Comparison of ENCODE assay signal across 9 mouse cellular contexts in genomic region chr12:116281427-116282281, GRCm38 (mm10). TPM values are rescaled to one million over a fixed set of nuclear protein-coding genes. Genes with fewer than 3 reads are reported as not detected.
DNase-seq lines count a peak whose midpoint lies in the region; ATAC-seq and TF ChIP-seq lines count a peak whose summit lies in the region.
"Had no signal": no experiment of that assay in that cellular context is flagged by ENCODE, and none has a peak within 500 bp of the region (broad histone marks: within the 10 kb centered on the region; RNA-seq: fewer than 3 reads in every experiment).

No protein-coding gene starts in this region.

- peak overlapping the region; percentile 98 for H3K4me3 ChIP-seq in hindbrain, postnatal 0 days (ENCODE audit: low read length)

- H3K4me1 ChIP-seq in hindbrain, postnatal 0 days (ENCODE audit: insufficient read depth, low read length), result 0 out of 2 replicates have a peak, but pooled peaks cover 4% of the 10 kb centered on the region

- H3K9ac ChIP-seq in hindbrain, postnatal 0 days (replicated peaks; ENCODE audit: low read length), result peak overlapping the region; percentile 92

- ATAC-seq in frontal cortex, adult (ENCODE audit: low TSS enrichment), result peak; percentile 36; the same call in 1 of the 2 replicates
- no peak for ATAC-seq in hindbrain, postnatal 0 days
- peak; percentile 3; the same call in 1 of the 2 replicates for ATAC-seq in megakaryocyte progenitor cell, adult 5-6 weeks (replicated peaks; ENCODE audit: poor library complexity)

- peak; percentile 27 for DNase-seq in retina, embryonic 14.5 days (ENCODE audit: low spot score)
- no peak for DNase-seq in retina, postnatal 1 day
- peak; percentile 45 for DNase-seq in cerebellum, adult 8-10 months
- peak; percentile 57 for DNase-seq in hindbrain, postnatal 0 days (ENCODE audit: low spot score)
- peak; percentile 20 to 32 for DNase-seq in left cerebral cortex, postnatal 36 days (ENCODE audit: low spot score in 2 of 2)
- peak; percentile 40 for DNase-seq in skeletal muscle tissue, adult 2 months (ENCODE audit: low read depth, low spot score)

- H3K36me3 ChIP-seq in hindbrain, postnatal 0 days (ENCODE audit: insufficient read depth, low read length), result no peaks in the 10 kb centered on the region

- no peak for TF ChIP-seq CTCF in hindbrain, postnatal 0 days (IDR thresholded peaks at IDR 0.05; ENCODE audit: low read depth)

- H3K9me3 ChIP-seq in hindbrain, postnatal 0 days (ENCODE audit: low read length), result no peaks in the 10 kb centered on the region

- no peaks in the 10 kb centered on the region for H3K27me3 ChIP-seq in hindbrain, postnatal 0 days (ENCODE audit: insufficient read depth, low read length)

- intact Hi-C loops in left cerebral cortex, postnatal 36 days (cut with DNase I), result loop anchor here (2.0 to 5.0 kb wide), 3 partner anchors 46 to 205 kb away; partner anchors contain the start of gene Ncapg2

- peak overlapping the region; percentile 96 for H3K27ac ChIP-seq in hindbrain, postnatal 0 days

- under 1% methylated on average over 55 of the region's 55 CpGs for WGBS in hindbrain, postnatal 0 days

- H3K4me2 ChIP-seq in hindbrain, postnatal 0 days (ENCODE audit: low read depth, low read length), result peak overlapping the region; percentile 95

RNA-seq across cellular contexts. Expression of gene Esyt2, which starts 0.7 kb away (rescaled TPM):
- total RNA-seq in hindbrain, postnatal 0 days (2014; rRNA removed), result 33.9 and 36.7 TPM in 2 replicates
- polyA plus RNA-seq in hindbrain, postnatal 0 days (2015; fragmentation: Nextera tagmentation; extraction: Ambion mirVana), result 8.6 and 8.9 TPM in 2 replicates
- 10 to 100 TPM; 48.8 to 70.1 TPM for total RNA-seq in left cerebral cortex, postnatal 36 days (2021)
- total RNA-seq in megakaryocyte progenitor cell, adult 5-6 weeks (2015), result 37.6 and 41.7 TPM in 2 replicates
- 31.6 and 47.6 TPM in 2 replicates for total RNA-seq in megakaryocyte progenitor cell, adult 5-6 weeks (2017)

RNA-seq across cellular contexts. Expression of gene Gm11027, which starts 6.5 kb away (rescaled TPM):
- not detected in 2 replicates for total RNA-seq in hindbrain, postnatal 0 days (2014; rRNA removed)
- polyA plus RNA-seq in hindbrain, postnatal 0 days (2015; fragmentation: Nextera tagmentation; extraction: Ambion mirVana), result not detected in 2 replicates
- not detected for total RNA-seq in left cerebral cortex, postnatal 36 days (2021)
- total RNA-seq in megakaryocyte progenitor cell, adult 5-6 weeks (2015), result not detected in 2 replicates
- total RNA-seq in megakaryocyte progenitor cell, adult 5-6 weeks (2017), result not detected in 2 replicates
- total RNA-seq: adrenal gland, adult 18-20 months had no signal

RNA-seq across cellular contexts. Expression of gene Wdr60, which starts 18.8 kb away (rescaled TPM):
- total RNA-seq in hindbrain, postnatal 0 days (2014; rRNA removed), result 6.7 and 8.4 TPM in 2 replicates
- polyA plus RNA-seq in hindbrain, postnatal 0 days (2015; fragmentation: Nextera tagmentation; extraction: Ambion mirVana), result 16.8 and 17.7 TPM in 2 replicates
- 10 to 100 TPM; 15.4 to 23.8 TPM for total RNA-seq in left cerebral cortex, postnatal 36 days (2021)
- total RNA-seq in megakaryocyte progenitor cell, adult 5-6 weeks (2015), result 3.3 and 16.3 TPM in 2 replicates
- total RNA-seq in megakaryocyte progenitor cell, adult 5-6 weeks (2017), result 5.1 and 8.4 TPM in 2 replicates
